Mouse (Mus musculus): ENCODE results near the gene Lhx8. TPM values are rescaled to one million over a fixed set of nuclear protein-coding genes. Genes with fewer than 3 reads are reported as not detected.

The Lhx8 gene
- polyA plus RNA-seq, 1 experiment = not detected

DNA sequence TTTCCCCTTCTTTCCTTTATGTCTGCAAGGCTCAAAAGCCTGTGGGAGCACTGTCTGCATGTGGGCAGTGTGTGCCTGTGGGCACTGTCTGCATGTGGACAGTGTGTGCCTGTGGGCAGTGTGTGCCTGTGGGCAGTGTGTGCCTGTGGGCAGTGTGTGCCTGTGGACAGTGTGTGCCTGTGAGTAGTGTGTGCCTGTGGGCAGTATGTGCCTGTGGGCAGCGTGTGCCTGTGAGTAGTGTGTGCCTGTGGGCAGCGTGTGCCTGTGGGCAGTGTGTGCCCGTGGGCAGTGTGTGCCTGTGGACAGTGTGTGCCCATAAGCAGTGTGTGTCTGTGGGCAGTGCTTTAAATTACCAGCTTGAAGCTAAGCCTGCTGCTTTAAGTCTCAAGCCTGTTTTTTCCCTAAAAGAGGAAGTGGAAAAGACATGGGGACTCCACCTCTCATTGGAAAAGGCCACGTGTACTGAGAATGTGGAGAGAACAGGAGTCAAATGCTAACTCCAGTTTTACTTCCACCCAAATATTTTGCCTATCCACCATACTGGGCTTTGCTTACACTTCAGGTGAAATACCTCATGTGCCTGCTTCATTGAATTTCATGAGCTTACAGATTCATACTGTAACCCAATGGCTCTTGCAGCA lies 41.9 kb downstream of the Lhx8 start:
- no peak for DNase-seq (ENCODE audit: low read depth in 1 of 2, low spot score in 2 of 2)
- H3K27ac ChIP-seq (ENCODE audit: insufficient read depth, low read length) = no peak overlapping the region
- no peak for TF ChIP-seq POLR2A (IDR thresholded peaks at IDR 0.05; ENCODE audit: low read depth, low read length)
- TF ChIP-seq CTCF (IDR thresholded peaks at IDR 0.05; ENCODE audit: extremely low read depth, insufficient read depth, insufficient read length, insufficient replicate concordance) = no peak
- H3K4me3 ChIP-seq (ENCODE audit: extremely low read depth, insufficient read depth, insufficient read length) = no peak overlapping the region
- 51% methylated on average over 4 of the region's 4 CpGs for WGBS
- H3K4me1 ChIP-seq (ENCODE audit: control insufficient read depth, insufficient read depth, insufficient read length) = no peaks in the 10 kb centered on the region
- H3K27me3 ChIP-seq (ENCODE audit: control insufficient read depth, insufficient read depth, low read length) = no peaks in the 10 kb centered on the region
- no peaks in the 10 kb centered on the region for H3K36me3 ChIP-seq (ENCODE audit: control insufficient read depth, insufficient read depth, low read length)

DNA sequence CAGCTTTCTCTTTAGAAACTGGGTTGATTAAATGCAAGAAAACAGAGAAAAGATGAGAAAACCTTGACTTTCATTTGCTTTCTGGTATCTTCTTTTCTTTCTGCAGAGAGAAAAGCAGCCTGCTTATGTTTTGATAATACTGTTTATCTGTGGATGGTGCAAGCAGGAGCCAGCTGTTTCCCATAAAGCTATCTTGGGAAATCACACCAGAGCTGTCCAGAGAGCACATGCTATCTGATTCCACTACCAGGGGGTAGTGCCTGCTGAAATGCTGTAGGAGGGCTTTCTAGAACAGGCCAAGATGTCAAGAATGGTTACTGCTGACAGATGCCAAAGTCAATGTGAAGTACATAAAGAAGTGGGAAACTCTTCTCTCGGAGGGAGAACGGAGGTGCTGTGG lies 43.2 kb downstream of the Lhx8 start:
- no peaks in the 10 kb centered on the region for H3K27me3 ChIP-seq (ENCODE audit: control insufficient read depth, insufficient read depth, low read length)
- TF ChIP-seq POLR2A (IDR thresholded peaks at IDR 0.05; ENCODE audit: low read depth, low read length) (no peak), CTCF (IDR thresholded peaks at IDR 0.05; ENCODE audit: extremely low read depth, insufficient read depth, insufficient read length, insufficient replicate concordance) (no peak)
- no peaks in the 10 kb centered on the region for H3K4me1 ChIP-seq (ENCODE audit: control insufficient read depth, insufficient read depth, insufficient read length)
- no peak overlapping the region for H3K4me3 ChIP-seq (ENCODE audit: extremely low read depth, insufficient read depth, insufficient read length)
- H3K27ac ChIP-seq (ENCODE audit: insufficient read depth, low read length) = no peak overlapping the region
- 81% methylated on average over 2 of the region's 2 CpGs for WGBS
- no peaks in the 10 kb centered on the region for H3K36me3 ChIP-seq (ENCODE audit: control insufficient read depth, insufficient read depth, low read length)
- DNase-seq (ENCODE audit: low read depth in 1 of 2, low spot score in 2 of 2) = no peak

DNA sequence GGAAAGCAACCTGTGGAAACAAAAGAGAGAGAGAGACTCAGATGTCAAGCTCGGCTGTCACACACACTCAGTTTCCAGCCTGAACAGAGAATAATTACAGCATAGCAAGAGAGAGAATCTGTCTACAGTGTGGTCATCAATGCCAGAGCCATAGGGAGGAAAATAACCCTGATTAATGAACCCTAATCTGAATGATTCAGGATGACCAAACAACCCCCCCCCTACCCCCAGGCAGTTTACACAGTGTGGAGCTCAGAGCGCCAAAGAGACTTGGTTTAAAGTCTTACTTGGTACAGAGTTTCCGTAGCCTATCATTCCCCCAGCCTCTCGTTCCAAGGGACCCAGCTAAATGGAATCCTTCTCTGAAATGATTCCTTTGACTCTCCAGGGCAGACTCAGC lies 45.1 kb downstream of the Lhx8 start:
- H3K4me1 ChIP-seq (ENCODE audit: control insufficient read depth, insufficient read depth, insufficient read length) = no peaks in the 10 kb centered on the region
- TF ChIP-seq POLR2A (IDR thresholded peaks at IDR 0.05; ENCODE audit: low read depth, low read length) (no peak), CTCF (IDR thresholded peaks at IDR 0.05; ENCODE audit: extremely low read depth, insufficient read depth, insufficient read length, insufficient replicate concordance) (no peak)
- H3K4me3 ChIP-seq (ENCODE audit: extremely low read depth, insufficient read depth, insufficient read length) = no peak overlapping the region
- WGBS = 79% methylated on average over 4 of the region's 4 CpGs
- no peak overlapping the region for H3K27ac ChIP-seq (ENCODE audit: insufficient read depth, low read length)
- DNase-seq (ENCODE audit: low read depth in 1 of 2, low spot score in 2 of 2) = no peak
- H3K36me3 ChIP-seq (ENCODE audit: control insufficient read depth, insufficient read depth, low read length) = no peaks in the 10 kb centered on the region
- no peaks in the 10 kb centered on the region for H3K27me3 ChIP-seq (ENCODE audit: control insufficient read depth, insufficient read depth, low read length)

DNA sequence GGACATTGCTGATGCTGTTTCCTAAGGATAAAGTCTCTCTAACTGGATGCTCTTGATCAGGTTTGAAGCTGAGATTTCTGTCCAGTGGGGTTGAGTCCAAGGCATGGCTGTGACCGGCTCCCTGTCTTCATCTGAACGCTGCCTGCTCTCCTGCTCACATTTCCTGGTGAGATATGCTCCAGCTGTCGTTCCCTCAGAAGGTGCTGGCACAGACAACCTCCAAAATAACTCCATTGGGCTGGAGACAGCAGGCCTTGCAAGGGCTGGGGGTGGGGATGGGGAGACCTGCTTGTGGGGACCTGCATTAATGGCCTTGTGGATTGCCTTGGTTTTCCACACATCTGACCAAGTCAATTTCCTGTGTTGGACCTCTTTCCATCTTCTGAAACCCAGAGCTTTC lies 46.2 kb downstream of the Lhx8 start:
- TF ChIP-seq CTCF (IDR thresholded peaks at IDR 0.05; ENCODE audit: extremely low read depth, insufficient read depth, insufficient read length, insufficient replicate concordance) = no peak
- no peak for TF ChIP-seq POLR2A (IDR thresholded peaks at IDR 0.05; ENCODE audit: low read depth, low read length)
- 62% methylated on average over 3 of the region's 3 CpGs for WGBS
- Histone ChIP-seq H3K4me1 (ENCODE audit: control insufficient read depth, insufficient read depth, insufficient read length) (no peaks in the 10 kb centered on the region), H3K27ac (ENCODE audit: insufficient read depth, low read length) (no peak overlapping the region), H3K27me3 (ENCODE audit: control insufficient read depth, insufficient read depth, low read length) (no peaks in the 10 kb centered on the region), H3K36me3 (ENCODE audit: control insufficient read depth, insufficient read depth, low read length) (no peaks in the 10 kb centered on the region), H3K4me3 (ENCODE audit: extremely low read depth, insufficient read depth, insufficient read length) (no peak overlapping the region)
- no peak for DNase-seq (ENCODE audit: low read depth in 1 of 2, low spot score in 2 of 2)

DNA sequence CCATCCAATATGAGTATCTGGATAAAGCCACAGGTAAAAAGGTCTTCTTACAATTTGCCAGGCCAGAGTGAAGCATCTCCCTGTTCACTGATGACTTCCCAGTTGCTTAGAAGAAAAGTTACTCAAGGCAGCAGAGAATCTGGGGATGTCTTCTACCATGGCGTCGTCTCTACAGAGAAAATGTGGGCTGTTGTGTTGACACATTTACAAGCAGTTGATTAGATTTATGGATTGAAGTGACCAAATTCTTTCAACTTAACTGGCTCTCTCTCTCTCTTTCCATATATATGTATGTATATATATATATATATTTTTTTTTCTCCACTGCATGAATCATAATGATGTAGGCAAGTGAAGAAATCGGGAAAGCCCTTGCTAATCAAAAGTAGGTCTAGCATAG lies 55.8 kb downstream of the Lhx8 start:
- H3K27ac ChIP-seq (ENCODE audit: insufficient read depth, low read length) = no peak overlapping the region
- no peak for DNase-seq (ENCODE audit: low read depth in 1 of 2, low spot score in 2 of 2)
- 74% methylated on average over 3 of the region's 3 CpGs for whole genome bisulfite sequencing
- no peaks in the 10 kb centered on the region for H3K4me1 ChIP-seq (ENCODE audit: control insufficient read depth, insufficient read depth, insufficient read length)
- no peak overlapping the region for H3K4me3 ChIP-seq (ENCODE audit: extremely low read depth, insufficient read depth, insufficient read length)
- H3K36me3 ChIP-seq (ENCODE audit: control insufficient read depth, insufficient read depth, low read length) = no peaks in the 10 kb centered on the region
- H3K27me3 ChIP-seq (ENCODE audit: control insufficient read depth, insufficient read depth, low read length) = no peaks in the 10 kb centered on the region
- no peak for TF ChIP-seq CTCF (IDR thresholded peaks at IDR 0.05; ENCODE audit: extremely low read depth, insufficient read depth, insufficient read length, insufficient replicate concordance)
- TF ChIP-seq POLR2A (IDR thresholded peaks at IDR 0.05; ENCODE audit: low read depth, low read length) = no peak

DNA sequence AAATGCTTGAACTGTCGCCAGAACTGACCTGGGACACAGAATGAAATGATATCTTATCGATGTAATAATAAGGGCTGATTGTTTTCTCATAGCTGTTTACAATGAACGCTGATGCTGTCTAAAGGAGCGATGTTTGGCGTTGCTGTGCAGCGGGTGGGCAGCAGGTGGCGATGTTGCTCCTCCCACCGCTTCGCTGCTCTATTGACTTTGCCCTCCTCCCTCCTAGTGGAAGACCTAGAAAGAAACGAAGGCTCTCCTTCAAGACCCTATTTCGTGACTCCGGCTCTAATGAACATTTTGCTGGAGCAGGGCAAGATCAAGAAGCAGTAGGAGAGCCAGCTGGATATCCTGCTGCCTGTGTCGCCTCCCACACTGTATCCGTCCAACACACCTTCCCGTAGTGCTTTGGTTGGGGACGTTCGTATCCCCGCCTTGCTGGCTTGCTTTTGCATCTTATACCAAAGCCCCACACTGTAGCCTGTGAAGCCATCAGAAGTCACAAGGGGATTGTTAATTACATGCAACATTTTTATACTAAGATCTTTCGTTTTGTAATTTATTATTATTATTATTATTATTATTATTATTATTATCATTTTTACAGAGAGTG lies 60.6 kb downstream of the Lhx8 start:
- H3K36me3 ChIP-seq (ENCODE audit: control insufficient read depth, insufficient read depth, low read length) = no peaks in the 10 kb centered on the region
- no peaks in the 10 kb centered on the region for H3K4me1 ChIP-seq (ENCODE audit: control insufficient read depth, insufficient read depth, insufficient read length)
- H3K27ac ChIP-seq (ENCODE audit: insufficient read depth, low read length) = no peak overlapping the region
- WGBS = 19% methylated on average over 19 of the region's 19 CpGs
- DNase-seq (ENCODE audit: low read depth in 1 of 2, low spot score in 2 of 2) = peak; percentile 1 to 24
- H3K4me3 ChIP-seq (ENCODE audit: extremely low read depth, insufficient read depth, insufficient read length) = no peak overlapping the region
- peak; percentile 85 for TF ChIP-seq CTCF (IDR thresholded peaks at IDR 0.05; ENCODE audit: extremely low read depth, insufficient read depth, insufficient read length, insufficient replicate concordance)
- no peak for TF ChIP-seq POLR2A (IDR thresholded peaks at IDR 0.05; ENCODE audit: low read depth, low read length)
- no peaks in the 10 kb centered on the region for H3K27me3 ChIP-seq (ENCODE audit: control insufficient read depth, insufficient read depth, low read length)

DNA sequence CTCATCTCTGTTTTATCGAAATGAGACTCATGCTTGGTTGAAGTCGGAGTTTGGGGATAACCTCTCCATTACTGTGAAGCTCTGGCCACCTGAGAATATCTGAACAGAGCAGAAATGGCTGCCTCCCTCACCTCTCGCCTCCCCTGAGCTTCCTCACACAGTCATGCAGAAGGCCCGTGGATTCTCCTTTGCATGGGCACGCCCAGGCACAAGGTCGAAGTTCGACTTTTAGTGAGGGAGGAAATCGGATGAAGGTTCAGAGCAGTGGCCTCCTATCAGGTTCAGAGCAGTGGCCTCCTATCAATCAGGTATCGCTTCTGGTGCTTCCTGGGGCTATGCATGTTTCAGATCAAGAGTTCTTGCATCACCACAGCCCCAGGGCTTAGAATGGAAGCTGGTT lies 62.1 kb downstream of the Lhx8 start:
- Histone ChIP-seq H3K36me3 (ENCODE audit: control insufficient read depth, insufficient read depth, low read length) (no peaks in the 10 kb centered on the region), H3K27ac (ENCODE audit: insufficient read depth, low read length) (no peak overlapping the region), H3K4me3 (ENCODE audit: extremely low read depth, insufficient read depth, insufficient read length) (no peak overlapping the region), H3K4me1 (ENCODE audit: control insufficient read depth, insufficient read depth, insufficient read length) (no peaks in the 10 kb centered on the region), H3K27me3 (ENCODE audit: control insufficient read depth, insufficient read depth, low read length) (no peaks in the 10 kb centered on the region)
- no peak for DNase-seq (ENCODE audit: low read depth in 1 of 2, low spot score in 2 of 2)
- TF ChIP-seq POLR2A (IDR thresholded peaks at IDR 0.05; ENCODE audit: low read depth, low read length) = no peak
- TF ChIP-seq CTCF (IDR thresholded peaks at IDR 0.05; ENCODE audit: extremely low read depth, insufficient read depth, insufficient read length, insufficient replicate concordance) = no peak
- 70% methylated on average over 9 of the region's 9 CpGs for WGBS
